Mouse (Mus musculus) neural tube, embryonic 14.5 days (tissue): Measurements from ENCODE around the gene Ccz1. TPM values are rescaled to one million over a fixed set of nuclear protein-coding genes. Genes with fewer than 3 reads are reported as not detected.
A peak's percentile ranks its signal among the peaks of the same experiment; 100 is the strongest.
"Not testable (repeated sequence)": the region's sequence is repeated elsewhere in the genome, so short reads cannot be mapped to it uniquely, and the experiment has no call there.

Source experiments
- ATAC-seq: fragments of 200-750 bp; cut with Nextera tagmentation; 2 replicates; pipeline ENCODE4 v1.8.0; 2017; ENCODE audit warnings: low read depth, mild to moderate bottlenecking, moderate TSS enrichment, moderate library complexity
- H3K27ac ChIP-seq: fragments of 300-500 bp; sonication (generic); 2 replicates; pipeline ENCODE4 v1.5.1; 2014; ENCODE audit warnings: low read depth, mild to moderate bottlenecking, control low read depth, low read length, moderate library complexity, mixed read lengths
- H3K27me3 ChIP-seq: fragments of 300-500 bp; sonication (generic); 2 replicates; pipeline ENCODE4 v1.6.1; 2014; ENCODE audit warnings: low read length; ENCODE audit not compliant: control insufficient read depth, insufficient read depth
- H3K36me3 ChIP-seq: fragments of 300-500 bp; sonication (generic); 2 replicates; pipeline ENCODE4 v1.6.1; 2014; ENCODE audit warnings: low read length, mixed read lengths; ENCODE audit not compliant: control insufficient read depth, insufficient read depth
- H3K4me1 ChIP-seq: fragments of 300-500 bp; sonication (generic); 2 replicates; pipeline ENCODE4 v1.6.1; 2014; ENCODE audit warnings: low read length; ENCODE audit not compliant: control insufficient read depth, insufficient read depth
- H3K4me2 ChIP-seq: fragments of 300-500 bp; sonication (generic); 2 replicates; pipeline ENCODE4 v1.6.1; 2014; ENCODE audit warnings: mild to moderate bottlenecking, low read depth, low read length, control low read depth
- H3K4me3 ChIP-seq: fragments of 300-500 bp; sonication (generic); 2 replicates; pipeline ENCODE4 v1.5.1; 2014; ENCODE audit warnings: low read depth, low read length, control low read depth, mixed read lengths
- H3K9ac ChIP-seq: fragments of 300-500 bp; sonication (generic); replicated peaks from 2 replicates; pipeline ENCODE4 v1.6.1; 2014; ENCODE audit warnings: low read depth, mild to moderate bottlenecking, control low read depth, low read length, mixed read lengths
- H3K9me3 ChIP-seq: fragments of 300-500 bp; sonication (generic); 2 replicates; pipeline ENCODE4 v1.6.1; 2016; ENCODE audit warnings: low read length; ENCODE audit not compliant: control insufficient read depth
- WGBS: fragments of 180-500 bp; shearing (Covaris S2); extraction: QIAGEN DNeasy Blood & Tissue Kit; methylation state at CpG from one replicate; pipeline ENCODE4 v1.1.7; 2014; 5-methylcytosine and 5-hydroxymethylcytosine counted together
- polyA plus RNA-seq: library from polyadenylated mRNA; unstranded; fragments of >200 nt; fragmentation: Nextera tagmentation; extraction: Ambion mirVana; gene quantifications from 2 replicates; pipeline ENCODE4 v1.2.1, GENCODE M21; 2014

Gene Ccz1
- polyA plus RNA-seq, 1 experiment from 2014 or later, result 83.5 TPM

DNA sequence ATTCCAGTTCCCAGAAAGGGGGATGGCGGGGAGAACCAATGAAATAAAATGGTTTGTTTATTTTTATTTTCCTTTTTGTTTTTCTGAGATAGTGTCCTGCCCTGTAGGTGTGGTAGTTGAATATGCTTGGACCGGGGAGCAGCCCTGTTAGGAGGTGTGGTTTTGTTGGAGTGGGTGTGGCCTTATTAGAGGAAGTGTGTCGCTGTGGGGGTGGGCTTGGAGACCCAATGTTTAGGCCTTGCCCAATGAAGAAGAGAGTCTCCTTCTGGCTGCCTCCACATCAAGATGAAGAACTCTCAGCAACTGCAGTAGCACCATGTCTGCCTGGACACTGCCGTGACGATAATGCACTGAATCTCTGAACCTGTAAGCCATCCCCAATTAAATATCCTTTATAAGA, 25.2 kb upstream of the Ccz1 start:
- no peaks in the 10 kb centered on the region for H3K9me3 ChIP-seq
- no peak overlapping the region for H3K4me3 ChIP-seq
- H3K4me2 ChIP-seq, result no peak overlapping the region
- no peaks in the 10 kb centered on the region for H3K36me3 ChIP-seq
- H3K4me1 ChIP-seq, result no peaks in the 10 kb centered on the region
- 94% methylated on average over 5 of the region's 5 CpGs for WGBS
- no peak overlapping the region for H3K9ac ChIP-seq
- no peak overlapping the region for H3K27ac ChIP-seq
- ATAC-seq, result no peak
- no peaks in the 10 kb centered on the region for H3K27me3 ChIP-seq

DNA sequence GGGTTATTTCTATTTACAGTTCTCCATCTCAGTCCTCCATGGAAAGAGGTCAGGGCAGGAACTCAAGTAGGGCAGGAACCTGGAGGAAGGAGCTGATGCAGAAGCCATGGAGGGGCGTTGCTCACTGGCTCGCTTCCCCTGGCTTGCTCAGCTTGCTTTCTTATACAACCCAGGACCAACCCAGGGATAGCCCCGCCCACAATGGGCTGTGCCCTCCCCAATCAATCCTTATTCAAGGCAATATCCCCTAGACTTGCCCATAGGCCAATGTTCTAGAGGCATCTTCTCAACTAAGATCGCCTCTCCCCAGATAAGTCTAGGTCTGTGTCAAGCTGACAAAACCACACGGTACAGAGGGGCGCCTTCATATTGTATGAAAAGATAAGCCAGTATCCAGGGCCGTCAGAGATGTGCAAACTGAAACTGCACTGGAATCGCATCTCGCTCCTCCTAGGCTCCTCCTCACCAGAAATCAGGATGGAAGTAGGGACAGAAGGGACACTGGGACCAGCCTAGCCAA, 24.5 kb upstream of the Ccz1 start:
- ATAC-seq, result no peak
- H3K4me2 ChIP-seq, result no peak overlapping the region
- H3K9me3 ChIP-seq, result no peaks in the 10 kb centered on the region
- H3K9ac ChIP-seq, result no peak overlapping the region
- H3K4me3 ChIP-seq, result no peak overlapping the region
- H3K36me3 ChIP-seq, result no peaks in the 10 kb centered on the region
- WGBS, result 86% methylated on average over 9 of the region's 9 CpGs
- H3K27me3 ChIP-seq, result no peaks in the 10 kb centered on the region
- no peaks in the 10 kb centered on the region for H3K4me1 ChIP-seq
- no peak overlapping the region for H3K27ac ChIP-seq

DNA sequence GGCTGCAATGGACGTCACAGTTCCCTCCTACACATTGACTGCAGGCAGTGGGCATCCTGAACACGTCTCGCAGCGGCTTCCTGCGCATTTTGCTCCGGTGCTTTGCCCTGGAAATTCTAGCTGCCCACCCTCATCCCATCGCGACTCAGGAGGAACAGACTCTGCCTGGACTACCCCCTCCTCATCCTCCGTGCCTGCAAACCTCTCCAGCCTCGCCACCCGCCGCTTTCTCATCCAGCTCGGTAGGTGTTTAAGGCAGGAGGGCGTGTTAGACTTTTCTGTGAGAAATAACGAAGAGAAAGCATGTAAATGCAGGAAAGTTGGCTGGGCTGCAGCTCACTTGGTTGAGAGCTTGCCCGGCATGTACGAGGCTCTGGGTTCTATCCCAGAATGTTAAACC, 22.3 kb upstream of the Ccz1 start:
- H3K4me1 ChIP-seq, result no peaks in the 10 kb centered on the region
- WGBS, result 68% methylated on average over 17 of the region's 17 CpGs
- no peaks in the 10 kb centered on the region for H3K36me3 ChIP-seq
- no peaks in the 10 kb centered on the region for H3K27me3 ChIP-seq
- H3K9me3 ChIP-seq, result no peaks in the 10 kb centered on the region
- no peak overlapping the region for H3K9ac ChIP-seq
- no peak overlapping the region for H3K4me2 ChIP-seq
- H3K4me3 ChIP-seq, result no peak overlapping the region
- ATAC-seq, result no peak
- H3K27ac ChIP-seq, result no peak overlapping the region

DNA sequence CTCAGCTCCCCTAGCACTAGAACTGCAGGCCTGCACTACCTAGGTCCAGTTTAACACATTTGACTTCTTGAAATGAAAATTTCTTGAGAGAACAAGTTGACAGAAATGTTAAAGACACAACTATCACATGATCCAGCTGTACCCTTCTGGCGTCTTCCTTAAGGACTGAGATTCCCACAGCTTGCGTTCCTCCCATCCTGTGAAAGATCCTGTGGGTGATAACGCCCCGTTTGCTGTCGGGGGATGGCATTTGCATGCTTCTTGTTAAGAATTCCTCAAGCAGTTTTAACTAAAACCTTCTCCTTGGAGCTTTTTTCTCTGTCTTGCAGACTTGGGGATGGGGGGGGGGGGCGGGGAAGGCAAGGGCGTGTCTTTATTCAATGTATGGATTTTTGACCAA, 19.9 kb upstream of the Ccz1 start:
- H3K36me3 ChIP-seq, result no peaks in the 10 kb centered on the region
- no peaks in the 10 kb centered on the region for H3K4me1 ChIP-seq
- no peaks in the 10 kb centered on the region for H3K9me3 ChIP-seq
- ATAC-seq, result no peak
- H3K4me2 ChIP-seq, result no peak overlapping the region
- WGBS, result 86% methylated on average over 7 of the region's 7 CpGs
- no peak overlapping the region for H3K27ac ChIP-seq
- H3K9ac ChIP-seq, result no peak overlapping the region
- no peaks in the 10 kb centered on the region for H3K27me3 ChIP-seq
- no peak overlapping the region for H3K4me3 ChIP-seq

DNA sequence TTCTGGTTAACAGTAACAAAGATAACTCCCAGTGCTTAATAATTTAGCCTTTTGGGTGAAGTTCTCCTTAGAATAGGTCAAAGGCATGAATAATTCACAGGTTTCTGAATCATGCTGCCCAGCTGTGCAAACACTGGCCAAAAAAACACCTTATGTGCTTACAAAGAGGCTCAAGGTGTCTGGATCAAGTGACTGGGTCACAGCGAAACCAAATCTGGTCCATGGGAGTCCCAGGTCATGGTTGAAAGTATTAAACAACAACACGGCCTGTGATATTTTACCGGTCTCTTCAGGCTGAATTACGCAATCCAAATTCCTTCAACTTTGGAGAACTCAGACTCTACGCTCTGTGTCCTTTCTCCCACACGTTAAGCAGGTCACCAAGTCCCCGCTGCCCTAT, 17.8 kb upstream of the Ccz1 start:
- Histone ChIP-seq H3K4me3 (no peak overlapping the region), H3K9me3 (no peaks in the 10 kb centered on the region), H3K36me3 (no peaks in the 10 kb centered on the region), H3K27me3 (no peaks in the 10 kb centered on the region), H3K4me2 (no peak overlapping the region), H3K27ac (no peak overlapping the region), H3K9ac (no peak overlapping the region), H3K4me1 (no peaks in the 10 kb centered on the region)
- no peak for ATAC-seq
- WGBS, result 97% methylated on average over 7 of the region's 7 CpGs

DNA sequence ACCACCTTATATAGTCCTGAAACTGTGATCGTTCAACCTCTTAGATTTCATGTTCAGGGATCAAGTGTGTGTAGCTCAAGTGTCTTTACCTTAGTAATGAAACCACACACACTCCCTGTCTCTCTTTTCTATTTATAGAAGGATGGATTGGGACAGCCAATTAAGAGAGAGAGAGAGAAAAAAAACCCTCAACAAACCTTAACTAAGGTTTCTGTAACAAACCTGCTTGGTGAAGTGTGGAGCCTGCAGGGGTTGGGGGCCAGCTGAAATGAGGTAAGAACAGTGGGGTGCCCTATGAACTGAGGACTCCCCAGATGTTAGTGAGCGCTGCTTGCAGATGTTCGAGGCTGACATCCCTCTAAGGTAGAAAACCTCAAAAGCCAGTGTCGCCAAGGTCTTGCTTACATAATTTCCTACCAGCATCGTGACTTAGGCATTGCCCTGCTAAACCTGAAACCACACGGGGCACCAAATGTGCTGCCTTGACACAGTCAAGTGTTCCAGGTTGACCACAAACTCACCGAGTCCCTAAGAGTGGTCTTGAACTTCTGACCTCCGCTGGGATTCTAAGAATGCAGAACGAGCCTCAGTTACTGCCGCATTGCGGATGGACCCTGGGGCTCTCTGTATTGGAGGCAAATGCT, 12.1 kb upstream of the Ccz1 start, which contains the start of gene Ocm:
Gene Ocm, minus strand, starts transcription at position 51 of the 644 bp plus-strand sequence.
- Histone ChIP-seq H3K9ac (no peak within 1 kb of the TSS), H3K4me2 (no peak within 1 kb of the TSS), H3K27ac (no peak within 1 kb of the TSS), H3K4me3 (no peak within 1 kb of the TSS), H3K27me3 (no peaks in the 10 kb centered on the region), H3K4me1 (no peaks in the 10 kb centered on the region), H3K9me3 (no peaks in the 10 kb centered on the region), H3K36me3 (no peaks in the 10 kb centered on the region)
- WGBS, result 73% methylated on average over 11 of the region's 11 CpGs
- no peak for ATAC-seq

DNA sequence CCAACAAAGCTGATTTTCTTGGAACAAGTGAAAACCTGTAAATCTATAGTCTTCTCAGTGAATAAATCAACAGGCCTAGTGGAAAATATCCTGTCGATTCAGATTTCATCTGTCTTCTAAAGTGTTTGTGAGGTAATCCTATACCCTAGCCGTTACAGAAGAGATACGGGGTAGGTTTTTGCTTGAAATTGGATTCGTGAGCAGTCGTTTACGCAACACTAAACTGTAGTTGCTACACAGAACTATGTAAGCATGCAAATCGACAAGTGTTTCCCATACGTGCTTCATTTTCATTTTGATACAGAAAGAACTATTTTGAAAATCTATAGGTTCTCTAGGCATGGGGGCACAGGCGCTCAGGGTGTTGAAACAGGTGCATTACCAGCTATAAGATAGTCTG, 1.2 kb upstream of the Ccz1 start:
- Histone ChIP-seq H3K9ac (no peak overlapping the region), H3K4me1 (no peaks in the 10 kb centered on the region), H3K4me3 (no peak overlapping the region), H3K36me3 (peaks cover 17% of the 10 kb centered on the region), H3K27me3 (no peaks in the 10 kb centered on the region), H3K4me2 (no peak overlapping the region), H3K9me3 (no peaks in the 10 kb centered on the region), H3K27ac (no peak overlapping the region)
- ATAC-seq, result no peak
- WGBS, result 94% methylated on average over 9 of the region's 9 CpGs

DNA sequence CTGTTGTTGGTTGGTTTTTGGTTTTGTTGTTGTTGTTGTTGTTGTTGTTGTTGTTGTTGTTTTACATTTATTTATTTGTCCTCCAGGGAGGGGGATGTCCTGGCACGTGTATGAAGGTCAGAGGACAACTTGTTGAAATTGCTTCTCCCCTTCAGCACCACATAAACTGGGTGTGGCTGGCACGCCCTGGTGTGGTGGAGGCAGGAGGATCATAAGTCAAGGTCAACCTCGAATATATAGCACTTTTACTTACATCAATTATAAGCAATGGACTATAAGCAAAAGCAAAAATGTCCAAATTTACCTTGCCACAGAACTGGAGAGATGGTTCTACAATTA, 604 bp upstream of the Ccz1 start:
- H3K36me3 ChIP-seq, result peaks cover 23% of the 10 kb centered on the region
- no peaks in the 10 kb centered on the region for H3K4me1 ChIP-seq
- H3K9ac ChIP-seq, result no peak overlapping the region
- H3K4me3 ChIP-seq, result peak overlapping the region; percentile 91
- no peaks in the 10 kb centered on the region for H3K9me3 ChIP-seq
- ATAC-seq, result no peak
- peak overlapping the region; percentile 38; the same call in 1 of the 2 replicates for H3K4me2 ChIP-seq
- no peak overlapping the region for H3K27ac ChIP-seq
- no peaks in the 10 kb centered on the region for H3K27me3 ChIP-seq
- 84% methylated on average over 3 of the region's 3 CpGs for WGBS

DNA sequence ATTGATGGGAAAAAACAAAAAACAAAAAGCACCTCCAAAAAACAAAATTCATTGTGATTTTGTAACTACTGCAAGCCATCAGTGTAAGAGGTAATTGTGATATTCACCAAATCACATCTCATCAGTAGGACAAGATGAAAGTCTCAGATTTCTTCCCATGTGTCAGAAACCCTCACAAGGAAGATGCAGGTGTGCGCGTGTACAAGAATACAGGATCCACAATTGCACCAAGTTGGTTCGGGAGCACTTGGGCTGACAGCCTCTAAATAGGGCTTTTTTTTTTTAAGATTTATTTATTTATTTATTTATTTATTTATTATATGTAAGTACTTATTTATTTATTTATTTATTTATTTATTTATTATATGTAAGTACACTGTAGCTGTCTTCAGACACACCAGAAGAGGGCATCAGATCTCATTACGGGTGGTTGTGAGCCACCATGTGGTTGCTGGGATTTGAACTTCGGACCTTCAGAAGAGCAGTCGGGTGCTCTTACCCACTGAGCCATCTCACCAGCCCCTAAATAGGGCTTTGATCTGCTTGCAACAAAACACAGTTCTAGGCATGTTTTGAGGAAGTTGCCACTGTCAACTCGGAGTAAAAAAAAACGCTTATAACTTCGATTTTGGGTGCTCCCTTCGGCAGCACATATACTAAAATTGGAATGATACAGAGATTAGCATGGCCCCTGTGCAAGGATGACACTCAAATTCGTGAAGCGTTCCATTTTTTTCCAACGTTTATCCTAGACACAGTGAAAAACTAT, 1.1 kb downstream of the Ccz1 start:
- Histone ChIP-seq H3K4me2 (peak overlapping the region; percentile 53; the same call in 1 of the 2 replicates), H3K4me3 (peak overlapping the region; percentile 91), H3K36me3 (peaks cover 37% of the 10 kb centered on the region)
- 68% methylated on average over 12 of the region's 13 CpGs for WGBS
- ATAC-seq, H3K9me3 ChIP-seq, H3K27ac ChIP-seq, H3K27me3 ChIP-seq, H3K9ac ChIP-seq, H3K4me1 ChIP-seq: not testable (repeated sequence)
